Mouse (Mus musculus) liver, adult 2 months (tissue): ENCODE data around the gene Kif19a. TPM values are rescaled to one million over a fixed set of nuclear protein-coding genes. Genes with fewer than 3 reads are reported as not detected.
A peak's percentile ranks its signal among the peaks of the same experiment; 100 is the strongest.

Source experiments
- DNase-seq: peaks from one replicate; pipeline ENCODE4 v3.0.0-alpha.2; 2011; ENCODE audit warnings: low read depth, low spot score; ENCODE audit errors: extremely low read depth
- H3K27ac ChIP-seq: fragments of 200-500 bp; replicated peaks from 2 replicates; pipeline ENCODE4 v1.5.1; 2012; ENCODE audit warnings: low read depth, mild to moderate bottlenecking, control low read depth, inconsistent platforms, low read length; ENCODE audit not compliant: insufficient read depth
- H3K27me3 ChIP-seq: fragments of 200-500 bp; 2 replicates; pipeline ENCODE4 v1.6.1; 2012; ENCODE audit warnings: mild to moderate bottlenecking, moderate library complexity, low read length, inconsistent platforms; ENCODE audit not compliant: control insufficient read depth, insufficient read depth
- H3K36me3 ChIP-seq: fragments of 200-500 bp; 2 replicates; pipeline ENCODE4 v1.6.1; 2012; ENCODE audit warnings: low read length, inconsistent platforms; ENCODE audit not compliant: control insufficient read depth, insufficient read depth
- H3K4me1 ChIP-seq: fragments of 200-500 bp; 2 replicates; pipeline ENCODE4 v1.6.1; 2011; ENCODE audit warnings: low read length; ENCODE audit not compliant: control insufficient read depth, insufficient read depth
- H3K4me3 ChIP-seq: fragments of 200-500 bp; 2 replicates; pipeline ENCODE4 v1.5.1; 2011; ENCODE audit warnings: low read depth, mild to moderate bottlenecking, control low read depth, low read length, moderate library complexity; ENCODE audit not compliant: insufficient read depth
- H3K79me2 ChIP-seq: fragments of 200-500 bp; 2 replicates; pipeline ENCODE4 v1.6.1; 2012; ENCODE audit warnings: inconsistent platforms, mild to moderate bottlenecking, low read length, moderate library complexity; ENCODE audit not compliant: control insufficient read depth, insufficient read depth
- H3K9ac ChIP-seq: fragments of 200-500 bp; 2 replicates; pipeline ENCODE4 v1.6.1; 2012; ENCODE audit warnings: low read depth, mild to moderate bottlenecking, control low read depth, inconsistent platforms, low read length
- CTCF ChIP-seq: fragments of 200-500 bp; IDR thresholded peaks from 2 replicates; pipeline ENCODE4 v1.5.1; 2011; ENCODE audit warnings: low read depth, low read length, control low read depth
- POLR2A ChIP-seq: fragments of 200-500 bp; IDR thresholded peaks from 2 replicates; pipeline ENCODE4 v1.6.1; 2011; ENCODE audit warnings: low read length, control low read depth; ENCODE audit not compliant: insufficient read depth; ENCODE audit errors: extremely low read depth
- WGBS: fragments of 180-500 bp; shearing (Covaris S2); methylation state at CpG from one replicate; pipeline ENCODE4 v1.1.7; 2018; 5-methylcytosine and 5-hydroxymethylcytosine counted together
- polyA plus RNA-seq: library from polyadenylated mRNA; depleted of rRNA; stranded (reverse); fragments of >200 nt; gene quantifications from 2 replicates; pipeline ENCODE4 v1.2.3, GENCODE M21; 2012
- total RNA-seq: library from RNA; depleted of rRNA; stranded (reverse); fragments of >200 nt; gene quantifications from 2 replicates; pipeline ENCODE4 v1.2.3, GENCODE M21; 2014

Gene Kif19a
- total and polyA plus RNA-seq, 2 experiments = 0.24 to 0.37 TPM

DNA sequence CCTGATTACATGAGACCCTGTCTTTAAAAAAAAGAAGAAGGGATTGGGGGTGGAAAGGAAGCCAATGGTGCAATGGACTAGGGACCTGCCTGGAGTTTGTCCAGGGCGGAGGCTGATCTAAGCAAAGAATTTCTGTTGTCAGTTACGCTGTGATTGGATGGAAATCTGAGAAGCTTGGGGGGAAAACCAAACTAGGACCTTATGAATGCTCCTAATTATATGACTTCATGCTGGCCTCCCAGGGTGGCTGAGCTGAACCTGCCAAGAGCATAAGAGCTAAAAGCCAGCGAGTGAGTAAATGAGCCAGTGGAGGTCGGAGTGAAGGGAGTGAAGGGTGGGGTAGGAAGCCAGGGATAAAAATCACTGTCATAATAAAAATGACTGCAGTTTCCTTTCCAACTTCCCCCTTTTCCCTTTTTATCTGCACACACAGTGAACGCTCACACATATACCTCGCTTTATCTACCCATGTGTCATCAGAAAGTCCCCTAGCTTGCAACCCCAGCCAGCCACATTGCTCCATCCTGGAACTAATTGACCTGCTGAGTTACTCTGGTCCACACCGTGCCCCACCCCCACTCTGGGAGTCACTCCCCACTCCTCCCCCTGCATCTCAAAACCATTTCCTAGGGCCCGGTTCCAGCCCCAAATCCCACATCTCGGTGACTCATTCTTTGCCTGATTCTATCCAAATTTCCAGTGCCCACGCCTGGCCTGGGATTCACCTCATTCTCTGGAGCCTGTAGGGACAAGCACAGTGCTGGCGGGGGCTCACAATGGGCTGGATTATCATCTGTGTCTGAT is 40.2 kb upstream of the Kif19a start:
- H3K9ac ChIP-seq = no peak overlapping the region
- 53% methylated on average over 11 of the region's 11 CpGs for WGBS
- no peak for DNase-seq

DNA sequence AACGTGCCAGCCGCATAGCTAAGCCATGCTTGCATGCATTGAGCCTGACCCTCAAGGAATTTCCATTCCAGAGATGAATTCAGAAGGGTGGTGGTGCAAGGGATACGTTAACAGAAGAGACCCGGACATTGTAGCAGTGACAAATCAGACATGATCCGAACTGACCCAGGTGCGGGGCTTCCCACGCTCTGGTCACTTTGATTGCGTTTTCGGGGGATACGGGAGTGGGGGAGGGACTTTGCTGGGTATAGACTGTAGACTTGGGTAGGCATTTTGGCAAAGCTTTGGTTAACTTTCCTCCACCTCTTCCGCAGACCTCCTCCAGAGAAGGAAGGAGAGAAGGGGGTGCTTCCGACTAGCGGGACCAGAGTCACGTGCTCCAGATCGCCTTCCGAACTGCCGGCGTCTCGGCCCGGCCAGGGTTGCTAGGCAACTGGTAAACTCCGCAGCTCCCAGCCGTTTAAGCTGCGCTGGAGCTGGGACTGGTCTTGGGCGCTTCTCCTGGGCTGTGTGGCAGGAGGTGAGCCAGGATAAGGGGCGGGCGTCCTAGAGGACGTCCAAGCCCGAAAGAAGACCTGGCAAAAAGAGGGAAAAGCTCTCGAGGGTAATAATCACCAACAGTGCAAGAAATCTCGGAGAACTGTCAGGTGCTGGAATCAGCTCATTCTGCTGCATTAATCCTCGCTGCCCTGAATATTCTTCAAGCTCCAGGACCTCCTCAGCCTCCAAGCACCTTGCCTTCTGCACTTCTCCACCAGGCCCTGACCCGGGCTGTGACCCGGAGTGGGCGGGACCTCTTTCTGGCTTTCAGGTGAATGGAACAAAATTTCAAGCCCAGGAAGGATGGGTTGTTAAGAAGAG is 38.0 kb upstream of the Kif19a start, which contains the start of gene Dnaic2:
Gene Dnaic2, plus strand, starts transcription at position 444 of the 861 bp plus-strand sequence.
- no peaks in the 10 kb centered on the region for H3K36me3 ChIP-seq
- H3K79me2 ChIP-seq = no peaks in the 10 kb centered on the region
- H3K4me3 ChIP-seq = no peak within 1 kb of the TSS
- 12% methylated on average over 34 of the region's 34 CpGs for WGBS
- H3K27ac ChIP-seq = no peak within 1 kb of the TSS
- H3K9ac ChIP-seq = no peak within 1 kb of the TSS
- no peaks in the 10 kb centered on the region for H3K27me3 ChIP-seq
- TF ChIP-seq POLR2A (no peak), CTCF (no peak)
- H3K4me1 ChIP-seq = peaks cover 2% of the 10 kb centered on the region; the same call in 1 of the 2 replicates
- DNase-seq = peak; percentile 21

More for the DNA sequence above, 40.2 kb upstream of the Kif19a start:
- TF ChIP-seq CTCF (no peak), POLR2A (no peak)
- Histone ChIP-seq H3K4me3 (no peak overlapping the region), H3K27ac (no peak overlapping the region), H3K79me2 (no peaks in the 10 kb centered on the region), H3K36me3 (no peaks in the 10 kb centered on the region), H3K27me3 (no peaks in the 10 kb centered on the region), H3K4me1 (peaks cover 2% of the 10 kb centered on the region; the same call in 1 of the 2 replicates)

DNA sequence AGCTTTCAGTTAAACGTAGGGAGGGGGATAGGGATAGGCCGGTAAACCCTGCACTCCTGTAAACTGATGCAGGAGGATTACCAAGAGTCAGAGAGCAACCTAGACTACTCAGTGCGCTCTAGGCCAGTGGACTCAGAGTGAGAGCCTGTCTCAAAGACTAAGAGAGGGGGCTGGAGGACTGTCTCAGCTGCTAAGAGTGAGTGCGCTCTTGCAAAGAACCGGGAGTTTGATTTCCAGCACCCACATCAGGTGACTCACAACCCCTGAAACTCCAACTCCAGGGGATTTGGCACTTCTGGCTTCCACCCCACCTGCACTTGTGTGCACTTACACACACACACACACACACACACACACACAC is 37.4 kb upstream of the Kif19a start:
- H3K4me3 ChIP-seq = no peak overlapping the region
- no peak overlapping the region for H3K27ac ChIP-seq
- TF ChIP-seq CTCF (no peak), POLR2A (no peak)
- H3K36me3 ChIP-seq = no peaks in the 10 kb centered on the region
- 56% methylated on average over 5 of the region's 5 CpGs for WGBS
- DNase-seq = no peak
- no peak overlapping the region for H3K9ac ChIP-seq
- H3K4me1 ChIP-seq = peaks cover 2% of the 10 kb centered on the region; the same call in 1 of the 2 replicates
- H3K27me3 ChIP-seq = no peaks in the 10 kb centered on the region
- no peaks in the 10 kb centered on the region for H3K79me2 ChIP-seq

- H3K4me3 ChIP-seq = no peak overlapping the region
- no peak overlapping the region for H3K9ac ChIP-seq
- no peaks in the 10 kb centered on the region for H3K27me3 ChIP-seq
- no peaks in the 10 kb centered on the region for H3K79me2 ChIP-seq
- no peak for TF ChIP-seq CTCF
- TF ChIP-seq POLR2A = no peak
- peaks cover 2% of the 10 kb centered on the region; the same call in 1 of the 2 replicates for H3K4me1 ChIP-seq
- H3K36me3 ChIP-seq = no peaks in the 10 kb centered on the region
- 77% methylated on average over 5 of the region's 5 CpGs for WGBS
- DNase-seq = no peak
- H3K27ac ChIP-seq = no peak overlapping the region
Observed at GRCm38 (mm10) chr11:114728333-114728732, 36.9 kb upstream of the Kif19a start.

GRCm38 (mm10) chr11:114729832-114730363 is 35.3 kb upstream of the Kif19a start:
- 56% methylated on average over 6 of the region's 6 CpGs for WGBS
- TF ChIP-seq CTCF (no peak), POLR2A (no peak)
- Histone ChIP-seq H3K4me3 (no peak overlapping the region), H3K9ac (no peak overlapping the region), H3K79me2 (no peaks in the 10 kb centered on the region), H3K36me3 (no peaks in the 10 kb centered on the region), H3K27ac (no peak overlapping the region), H3K4me1 (peaks cover 2% of the 10 kb centered on the region; the same call in 1 of the 2 replicates), H3K27me3 (no peaks in the 10 kb centered on the region)
- DNase-seq = no peak
